Mouse (Mus musculus): ENCODE results near the gene Ctsf.

DNA sequence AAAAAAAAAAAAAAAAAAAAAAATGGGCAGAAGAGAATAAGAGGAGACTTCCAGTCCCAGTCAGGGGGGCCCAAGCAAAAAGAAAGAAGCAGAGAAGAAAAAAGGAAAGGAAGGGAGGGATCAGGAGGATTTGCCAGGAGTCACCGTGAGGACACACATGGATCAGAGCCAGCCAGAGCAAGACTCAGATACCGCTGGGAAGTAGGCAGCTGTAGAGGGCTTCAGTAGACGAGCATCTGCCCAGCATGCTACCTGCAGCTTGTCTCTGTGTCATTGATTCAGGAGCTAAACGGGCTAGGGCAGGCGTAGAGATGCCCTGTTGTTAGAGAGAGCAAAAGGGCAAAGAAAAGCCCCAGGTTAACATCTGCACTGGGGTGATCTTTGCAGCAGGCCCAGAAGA lies 4.6 kb upstream of the Ctsf start:
- TF ChIP-seq POLR2A (IDR thresholded peaks at IDR 0.05; ENCODE audit: borderline replicate concordance, control insufficient read depth, low read depth, low read length) (no peak), CTCF (IDR thresholded peaks at IDR 0.05; ENCODE audit: control insufficient read depth, insufficient read depth, low read length) (no peak)
